Mouse (Mus musculus): ENCODE measurements at regions not wholly inside any gene's neighbourhood (a gene's known extent, or its start where the extent isn't known, plus 50 kb on each side); places are given as distances from the start of the nearest gene placed in this dataset.
A peak's percentile ranks its signal among the peaks of the same experiment; 100 is the strongest.
"Not testable (repeated sequence)": the region's sequence is repeated elsewhere in the genome, so short reads cannot be mapped to it uniquely, and the experiment has no call there.

DNA sequence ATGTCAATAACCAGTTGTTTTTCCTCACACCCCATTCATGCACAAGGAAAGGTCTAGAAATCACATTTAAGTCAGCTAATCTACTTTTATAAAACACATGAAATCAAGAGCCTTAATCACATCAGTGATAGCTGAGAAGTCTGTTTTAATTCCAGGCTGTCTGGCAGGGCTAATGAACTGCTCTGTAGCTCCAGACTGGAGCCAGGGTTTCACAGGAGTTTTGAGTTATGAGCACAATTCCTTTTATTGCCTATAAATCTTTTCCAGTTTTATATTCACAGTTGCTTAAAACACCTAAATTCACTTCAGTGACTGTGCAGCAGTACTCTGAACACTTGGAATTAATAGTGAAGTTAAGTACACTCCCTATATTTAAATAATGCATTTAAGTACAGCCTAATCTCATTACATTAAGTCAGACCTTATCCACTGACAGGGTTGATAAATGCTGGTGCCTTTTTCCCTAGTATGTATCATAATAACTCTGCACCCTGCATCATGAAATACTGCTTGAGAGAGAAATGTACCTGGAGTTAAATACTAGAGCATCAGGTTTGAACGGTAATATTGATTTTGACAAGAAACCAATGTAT is 198.6 kb upstream of the Gria4 start:
- Histone ChIP-seq H3K36me3 (ENCODE audit: insufficient read depth, low read length) (no peaks in the 10 kb centered on the region), H3K9ac (ENCODE audit: low read depth, low read length) (no peak overlapping the region), H3K4me3 (replicated peaks; ENCODE audit: low read depth, low read length) (no peak overlapping the region), H3K27ac (no peak overlapping the region), H3K4me1 (replicated peaks; ENCODE audit: insufficient read depth, low read length) (no peaks in the 10 kb centered on the region), H3K4me2 (ENCODE audit: low read length) (no peak overlapping the region), H3K9me3 (replicated peaks; ENCODE audit: low read length) (no peaks in the 10 kb centered on the region), H3K27me3 (ENCODE audit: insufficient read depth, low read length) (no peaks in the 10 kb centered on the region)
- ATAC-seq (replicated peaks; ENCODE audit: low FRiP score, low read depth) (no peak), DNase-seq (ENCODE audit: low spot score) (peak; percentile 66)
- WGBS: 65% methylated on average over 1 of the region's 1 CpGs
- TF ChIP-seq CTCF (IDR thresholded peaks at IDR 0.05; ENCODE audit: low read depth): no peak

DNA sequence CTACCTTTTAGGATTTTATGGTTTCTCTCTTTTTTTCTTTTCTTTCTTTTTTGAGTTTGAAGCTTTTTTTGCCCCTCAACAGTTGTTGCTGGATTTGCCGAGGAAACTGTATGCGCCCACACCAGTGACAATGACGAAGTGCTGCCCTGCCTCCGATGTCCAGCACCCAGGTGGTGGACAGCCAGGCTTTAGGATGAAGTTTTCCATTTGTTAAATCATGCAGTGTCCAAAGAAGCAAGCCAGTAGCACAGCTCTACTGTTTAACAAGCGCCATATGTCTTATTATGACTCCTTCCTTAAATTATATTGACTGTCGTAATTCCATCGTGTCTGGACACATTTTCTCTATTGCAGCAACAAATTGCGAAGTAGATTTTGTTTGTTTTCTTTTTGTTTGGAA is 183.4 kb upstream of the Gria4 start:
- not testable (repeated sequence) for H3K4me2 ChIP-seq (ENCODE audit: low read length); H3K4me3 ChIP-seq (replicated peaks; ENCODE audit: low read depth, low read length); ATAC-seq (replicated peaks; ENCODE audit: low FRiP score, low read depth); H3K4me1 ChIP-seq (replicated peaks; ENCODE audit: insufficient read depth, low read length); H3K9ac ChIP-seq (ENCODE audit: low read depth, low read length); H3K36me3 ChIP-seq (ENCODE audit: insufficient read depth, low read length); H3K27ac ChIP-seq; H3K9me3 ChIP-seq (replicated peaks; ENCODE audit: low read length); H3K27me3 ChIP-seq (ENCODE audit: insufficient read depth, low read length)
- DNase-seq (ENCODE audit: low spot score): peak; percentile 40
- 45% methylated on average over 8 of the region's 8 CpGs for WGBS

DNA sequence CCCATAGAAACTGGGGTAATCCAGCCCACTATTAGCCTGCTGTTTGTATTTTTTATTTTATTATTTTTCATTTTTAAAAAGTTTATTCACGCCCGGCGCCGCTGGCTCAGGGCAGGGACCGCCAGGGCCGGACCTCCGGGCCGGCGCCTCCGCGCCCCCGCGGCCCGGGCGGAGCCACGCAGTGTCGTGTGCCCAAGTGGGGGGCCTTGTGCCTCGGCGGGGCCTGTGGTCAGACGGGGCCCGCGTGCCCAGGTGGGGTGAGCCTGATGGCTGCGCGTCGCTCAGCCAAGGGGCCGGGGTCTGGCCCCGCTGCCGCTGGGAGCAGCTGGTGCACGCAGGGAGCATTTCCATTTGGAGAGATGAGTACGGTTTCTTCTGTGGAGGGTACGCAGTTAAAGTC is 181.5 kb upstream of the Gria4 start:
- Histone ChIP-seq H3K4me2 (ENCODE audit: low read length) (no peak overlapping the region), H3K9ac (ENCODE audit: low read depth, low read length) (no peak overlapping the region), H3K4me1 (replicated peaks; ENCODE audit: insufficient read depth, low read length) (no peaks in the 10 kb centered on the region), H3K4me3 (replicated peaks; ENCODE audit: low read depth, low read length) (no peak overlapping the region), H3K9me3 (replicated peaks; ENCODE audit: low read length) (no peaks in the 10 kb centered on the region), H3K27ac (no peak overlapping the region), H3K27me3 (ENCODE audit: insufficient read depth, low read length) (no peaks in the 10 kb centered on the region), H3K36me3 (ENCODE audit: insufficient read depth, low read length) (no peaks in the 10 kb centered on the region)
- ATAC-seq (replicated peaks; ENCODE audit: low FRiP score, low read depth) (0 out of 2 replicates have a peak, but pooled peaks have one; percentile 33), DNase-seq (ENCODE audit: low spot score) (no peak)
- TF ChIP-seq CTCF (IDR thresholded peaks at IDR 0.05; ENCODE audit: low read depth): no peak
- 94% methylated on average over 31 of the region's 31 CpGs for WGBS

DNA sequence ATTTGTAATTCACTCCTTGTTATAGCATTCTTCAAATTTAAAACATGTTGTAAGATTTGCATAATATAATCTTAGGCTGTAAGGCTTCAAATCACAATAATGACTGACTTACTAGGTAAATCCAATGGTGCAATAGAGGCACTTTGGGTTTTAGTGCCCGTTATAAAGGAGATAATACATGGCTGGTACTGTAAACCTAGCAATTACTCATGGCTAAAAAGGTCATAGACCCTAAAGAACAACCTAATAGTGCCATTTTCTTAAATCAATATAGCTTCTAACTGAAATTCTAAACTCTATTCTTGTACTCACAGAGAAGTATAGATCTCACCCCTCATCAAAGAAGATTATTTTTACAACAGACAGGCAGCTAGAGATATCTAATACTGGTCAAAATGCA is 179.0 kb upstream of the Gria4 start:
- no peak for DNase-seq (ENCODE audit: low spot score)
- Histone ChIP-seq H3K27me3 (ENCODE audit: insufficient read depth, low read length) (no peaks in the 10 kb centered on the region), H3K4me1 (replicated peaks; ENCODE audit: insufficient read depth, low read length) (no peaks in the 10 kb centered on the region), H3K27ac (no peak overlapping the region), H3K9ac (ENCODE audit: low read depth, low read length) (no peak overlapping the region), H3K4me3 (replicated peaks; ENCODE audit: low read depth, low read length) (no peak overlapping the region), H3K9me3 (replicated peaks; ENCODE audit: low read length) (no peaks in the 10 kb centered on the region), H3K4me2 (ENCODE audit: low read length) (no peak overlapping the region), H3K36me3 (ENCODE audit: insufficient read depth, low read length) (no peaks in the 10 kb centered on the region)
- 74% methylated on average over 1 of the region's 1 CpGs for WGBS
- no peak for ATAC-seq (replicated peaks; ENCODE audit: low FRiP score, low read depth)
- TF ChIP-seq CTCF (IDR thresholded peaks at IDR 0.05; ENCODE audit: low read depth): no peak

DNA sequence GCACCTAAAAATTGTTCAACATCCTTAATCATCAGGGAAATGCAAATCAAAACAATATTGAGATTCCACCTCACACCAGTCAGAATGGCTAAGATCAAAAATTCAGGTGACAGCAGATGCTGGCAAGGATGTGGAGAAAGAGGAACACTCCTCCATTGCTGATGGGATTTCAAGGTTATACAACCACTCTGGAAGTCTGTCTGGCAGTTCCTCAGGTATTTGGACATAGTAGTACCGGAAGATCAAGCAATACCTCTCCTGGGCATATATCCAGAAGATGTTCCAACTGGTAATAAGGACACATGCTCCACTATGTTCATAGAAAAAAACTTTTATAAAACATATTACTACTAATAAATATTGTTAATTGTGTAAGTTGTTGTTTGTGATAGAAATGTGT is 135.8 kb upstream of the Gria4 start:
- WGBS: 90% methylated on average over 1 of the region's 1 CpGs

DNA sequence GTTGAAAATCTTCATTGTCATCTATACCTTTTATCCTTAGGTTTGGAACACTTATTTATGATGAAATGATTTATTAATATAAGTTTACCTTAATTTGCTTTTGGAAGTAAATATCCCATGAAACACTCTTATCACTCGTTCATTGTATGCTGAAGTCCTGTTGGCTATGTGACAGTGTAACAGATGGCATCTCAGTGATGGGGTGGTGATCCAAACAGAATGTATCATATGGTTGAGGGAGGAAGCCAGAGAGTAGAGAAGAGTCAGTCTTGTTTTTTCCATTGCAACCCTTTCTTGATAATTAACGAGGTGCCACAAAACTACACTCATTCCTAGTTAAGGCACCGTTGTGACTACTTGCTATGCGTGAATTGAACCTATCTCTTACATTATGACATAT is 134.3 kb upstream of the Gria4 start:
- no peak for ATAC-seq (replicated peaks; ENCODE audit: low FRiP score, low read depth)
- DNase-seq (ENCODE audit: low spot score): no peak
- no peak overlapping the region for H3K27ac ChIP-seq
- 86% methylated on average over 4 of the region's 4 CpGs for WGBS
- no peak overlapping the region for H3K4me2 ChIP-seq (ENCODE audit: low read length)
- no peak overlapping the region for H3K9ac ChIP-seq (ENCODE audit: low read depth, low read length)
- H3K27me3 ChIP-seq (ENCODE audit: insufficient read depth, low read length): no peaks in the 10 kb centered on the region
- TF ChIP-seq CTCF (IDR thresholded peaks at IDR 0.05; ENCODE audit: low read depth): no peak
- H3K9me3 ChIP-seq (replicated peaks; ENCODE audit: low read length): no peaks in the 10 kb centered on the region
- no peaks in the 10 kb centered on the region for H3K36me3 ChIP-seq (ENCODE audit: insufficient read depth, low read length)
- no peak overlapping the region for H3K4me3 ChIP-seq (replicated peaks; ENCODE audit: low read depth, low read length)
- H3K4me1 ChIP-seq (replicated peaks; ENCODE audit: insufficient read depth, low read length): no peaks in the 10 kb centered on the region

More for the DNA sequence above, 135.8 kb upstream of the Gria4 start:
- not testable (repeated sequence) for H3K9ac ChIP-seq (ENCODE audit: low read depth, low read length); DNase-seq (ENCODE audit: low spot score); H3K36me3 ChIP-seq (ENCODE audit: insufficient read depth, low read length); ATAC-seq (replicated peaks; ENCODE audit: low FRiP score, low read depth); H3K4me1 ChIP-seq (replicated peaks; ENCODE audit: insufficient read depth, low read length); H3K4me3 ChIP-seq (replicated peaks; ENCODE audit: low read depth, low read length); H3K4me2 ChIP-seq (ENCODE audit: low read length); H3K27ac ChIP-seq; H3K27me3 ChIP-seq (ENCODE audit: insufficient read depth, low read length); H3K9me3 ChIP-seq (replicated peaks; ENCODE audit: low read length)

DNA sequence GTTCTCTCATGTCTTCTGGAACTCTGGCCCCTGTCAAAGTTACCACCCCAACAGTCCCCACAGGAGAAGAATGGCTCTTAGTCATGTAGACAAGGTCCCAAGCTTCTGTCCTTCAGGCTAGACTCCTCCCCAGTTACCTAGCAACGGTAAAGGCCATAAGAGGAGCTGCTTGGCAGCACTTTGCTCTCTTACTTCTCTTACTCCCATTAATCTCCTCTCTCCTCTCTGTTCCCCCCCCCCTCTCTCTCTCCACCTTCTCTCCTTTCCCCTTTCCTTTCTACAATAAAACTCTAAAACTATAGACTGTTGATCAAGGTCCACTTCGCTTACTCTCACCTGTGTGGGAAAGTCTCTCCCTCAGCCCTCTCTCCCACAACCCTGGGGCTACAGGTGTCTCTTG is 114.5 kb upstream of the Gria4 start:
- 94% methylated on average over 2 of the region's 2 CpGs for WGBS
- Histone ChIP-seq H3K4me2 (ENCODE audit: low read length) (no peak overlapping the region), H3K9ac (ENCODE audit: low read depth, low read length) (no peak overlapping the region), H3K4me3 (replicated peaks; ENCODE audit: low read depth, low read length) (no peak overlapping the region), H3K9me3 (replicated peaks; ENCODE audit: low read length) (no peaks in the 10 kb centered on the region), H3K4me1 (replicated peaks; ENCODE audit: insufficient read depth, low read length) (no peaks in the 10 kb centered on the region), H3K27ac (no peak overlapping the region), H3K36me3 (ENCODE audit: insufficient read depth, low read length) (no peaks in the 10 kb centered on the region), H3K27me3 (ENCODE audit: insufficient read depth, low read length) (no peaks in the 10 kb centered on the region)
- ATAC-seq (replicated peaks; ENCODE audit: low FRiP score, low read depth): no peak
- no peak for DNase-seq (ENCODE audit: low spot score)
- TF ChIP-seq CTCF (IDR thresholded peaks at IDR 0.05; ENCODE audit: low read depth): no peak
